ENCODE assay signal across 20 mouse cellular contexts in the genomic region with DNA sequence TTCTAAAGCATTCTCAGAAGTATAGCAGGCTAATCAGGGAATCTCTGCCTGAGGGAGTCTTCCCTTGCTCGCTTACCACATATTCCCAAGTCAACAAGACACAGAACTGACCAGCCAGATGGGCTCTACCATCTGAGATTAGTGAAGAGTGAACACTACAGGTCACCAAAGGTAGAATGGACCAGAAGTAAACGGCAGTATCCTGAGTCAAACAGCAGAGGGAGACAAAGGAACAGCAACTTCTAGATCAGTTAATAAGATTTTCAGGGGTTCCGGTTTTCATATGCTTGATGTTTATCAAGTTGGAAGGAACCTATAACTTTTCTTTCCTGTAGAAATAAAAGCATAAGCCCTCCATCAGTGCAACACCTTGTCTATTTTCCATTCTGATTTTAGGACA.
DNase-seq lines count a peak whose midpoint lies in the region; ATAC-seq and TF ChIP-seq lines count a peak whose summit lies in the region.
"Had no signal": no experiment of that assay in that cellular context is flagged by ENCODE, and none has a peak within 500 bp of the region (broad histone marks: within the 10 kb centered on the region; RNA-seq: fewer than 3 reads in every experiment).

No protein-coding gene starts in this region.

- H3K36me3 ChIP-seq in intestine, postnatal 0 days (ENCODE audit: control insufficient read depth, insufficient read depth) = no peaks in the 10 kb centered on the region
- no peaks in the 10 kb centered on the region for H3K36me3 ChIP-seq in intestine, embryonic 15.5 days
- H3K36me3 ChIP-seq in midbrain, embryonic 14.5 days (ENCODE audit: control insufficient read depth, insufficient read depth, low read length) = no peaks in the 10 kb centered on the region
- no peaks in the 10 kb centered on the region for H3K36me3 ChIP-seq in midbrain, embryonic 10.5 days
- H3K36me3 ChIP-seq in neural tube, embryonic 15.5 days = no peaks in the 10 kb centered on the region
- H3K36me3 ChIP-seq: heart, embryonic 12.5 days; limb, embryonic 13.5 days; liver, embryonic 15.5 days; neural tube, embryonic 12.5 days had no signal

- H3K4me3 ChIP-seq in intestine, postnatal 0 days (ENCODE audit: low read depth, low read length) = no peak overlapping the region
- H3K4me3 ChIP-seq in intestine, embryonic 15.5 days (replicated peaks) = no peak overlapping the region
- H3K4me3 ChIP-seq in midbrain, embryonic 14.5 days (replicated peaks; ENCODE audit: low read depth, low read length) = no peak overlapping the region
- H3K4me3 ChIP-seq in midbrain, embryonic 10.5 days = no peak overlapping the region
- no peak overlapping the region for H3K4me3 ChIP-seq in neural tube, embryonic 15.5 days (replicated peaks)
- H3K4me3 ChIP-seq: gastrocnemius, adult 2 months; heart, embryonic 12.5 days; limb, embryonic 13.5 days; liver, embryonic 15.5 days; megakaryocyte, embryonic 14.5 days; neural tube, embryonic 12.5 days had no signal

- H3K27me3 ChIP-seq in intestine, postnatal 0 days (replicated peaks; ENCODE audit: control insufficient read depth, insufficient read depth, low read length) = no peaks in the 10 kb centered on the region
- no peaks in the 10 kb centered on the region for H3K27me3 ChIP-seq in intestine, embryonic 15.5 days (replicated peaks)
- H3K27me3 ChIP-seq in midbrain, embryonic 14.5 days (ENCODE audit: control insufficient read depth, insufficient read depth, low read length) = no peaks in the 10 kb centered on the region
- no peaks in the 10 kb centered on the region for H3K27me3 ChIP-seq in midbrain, embryonic 10.5 days (ENCODE audit: low read depth, poor library complexity, severe bottlenecking)
- no peaks in the 10 kb centered on the region for H3K27me3 ChIP-seq in neural tube, embryonic 15.5 days (replicated peaks)
- H3K27me3 ChIP-seq: heart, embryonic 12.5 days; limb, embryonic 13.5 days; liver, embryonic 15.5 days; megakaryocyte, embryonic 14.5 days; neural tube, embryonic 12.5 days had no signal

- H3K9me3 ChIP-seq in intestine, postnatal 0 days (ENCODE audit: control insufficient read depth) = no peaks in the 10 kb centered on the region
- no peaks in the 10 kb centered on the region for H3K9me3 ChIP-seq in intestine, embryonic 15.5 days
- H3K9me3 ChIP-seq in midbrain, embryonic 14.5 days (ENCODE audit: control insufficient read depth, low read length) = 0 out of 2 replicates have a peak, but pooled peaks cover 5% of the 10 kb centered on the region
- H3K9me3 ChIP-seq in midbrain, embryonic 10.5 days (replicated peaks) = peaks cover 17% of the 10 kb centered on the region; the same call in 1 of the 2 replicates
- H3K9me3 ChIP-seq in neural tube, embryonic 15.5 days (replicated peaks) = no peaks in the 10 kb centered on the region
- H3K9me3 ChIP-seq: liver, embryonic 15.5 days; megakaryocyte, embryonic 14.5 days had no signal

- 0 out of 2 replicates have a peak, but pooled peaks have one; percentile 7 for TF ChIP-seq CTCF in intestine, postnatal 0 days (IDR thresholded peaks at IDR 0.05; ENCODE audit: low read depth)

- no peak overlapping the region for H3K27ac ChIP-seq in intestine, postnatal 0 days (ENCODE audit: low read depth, low read length)
- H3K27ac ChIP-seq in intestine, embryonic 15.5 days = no peak overlapping the region
- no peak overlapping the region for H3K27ac ChIP-seq in midbrain, embryonic 14.5 days (replicated peaks; ENCODE audit: low read depth, low read length)
- H3K27ac ChIP-seq in midbrain, embryonic 10.5 days (replicated peaks) = no peak overlapping the region
- H3K27ac ChIP-seq in neural tube, embryonic 15.5 days (replicated peaks) = no peak overlapping the region
- H3K27ac ChIP-seq: gastrocnemius, adult 2 months; limb, embryonic 13.5 days; liver, embryonic 15.5 days; neural tube, embryonic 12.5 days had no signal

- peak; percentile 2 for DNase-seq in midbrain, embryonic 14.5 days
- no peak for DNase-seq in midbrain, embryonic 10.5 days (ENCODE audit: low spot score)
- peak; percentile 5 for DNase-seq in NIH3T3 (ENCODE audit: low read depth)
- no peak for DNase-seq in cerebellum, adult 9-11 months
- DNase-seq: adrenal gland, postnatal 36 days; cerebellum, postnatal 14 days; gastrocnemius, adult 2 months; heart, postnatal 36 days; layer of hippocampus, adult 9-11 months; lung, postnatal 14 days; right cerebral cortex, postnatal 25 days had no signal

- H3K4me2 ChIP-seq in intestine, postnatal 0 days (replicated peaks; ENCODE audit: low read depth) = no peak overlapping the region
- H3K4me2 ChIP-seq in intestine, embryonic 15.5 days (replicated peaks) = no peak overlapping the region
- H3K4me2 ChIP-seq in midbrain, embryonic 14.5 days (ENCODE audit: low read length) = no peak overlapping the region
- H3K4me2 ChIP-seq in neural tube, embryonic 15.5 days = no peak overlapping the region
- H3K4me2 ChIP-seq: heart, embryonic 12.5 days; limb, embryonic 13.5 days; liver, embryonic 15.5 days; neural tube, embryonic 12.5 days had no signal

- no peak for ATAC-seq in intestine, postnatal 0 days
- no peak for ATAC-seq in intestine, embryonic 15.5 days
- ATAC-seq in midbrain, embryonic 14.5 days (ENCODE audit: low FRiP score, low TSS enrichment) = no peak
- no peak for ATAC-seq in neural tube, embryonic 15.5 days (ENCODE audit: low FRiP score)
- ATAC-seq: hindbrain, embryonic 16.5 days had no signal

- H3K4me1 ChIP-seq in intestine, postnatal 0 days (replicated peaks; ENCODE audit: control insufficient read depth, insufficient read depth, low read length) = no peaks in the 10 kb centered on the region
- H3K4me1 ChIP-seq in intestine, embryonic 15.5 days (replicated peaks) = no peaks in the 10 kb centered on the region
- H3K4me1 ChIP-seq in midbrain, embryonic 14.5 days (ENCODE audit: control insufficient read depth, insufficient read depth, low read length) = no peaks in the 10 kb centered on the region
- H3K4me1 ChIP-seq in midbrain, embryonic 10.5 days = no peaks in the 10 kb centered on the region
- H3K4me1 ChIP-seq in neural tube, embryonic 15.5 days = no peaks in the 10 kb centered on the region
- H3K4me1 ChIP-seq: heart, embryonic 12.5 days; limb, embryonic 13.5 days; liver, embryonic 15.5 days; megakaryocyte, embryonic 14.5 days; neural tube, embryonic 12.5 days had no signal

- 55% methylated on average over 3 of the region's 3 CpGs for WGBS in intestine, postnatal 0 days
- 57% methylated on average over 3 of the region's 3 CpGs for WGBS in intestine, embryonic 15.5 days
- WGBS in midbrain, embryonic 14.5 days = 61% methylated on average over 3 of the region's 3 CpGs
- 66% methylated on average over 3 of the region's 3 CpGs for WGBS in midbrain, embryonic 10.5 days
- 58% methylated on average over 3 of the region's 3 CpGs for WGBS in neural tube, embryonic 15.5 days

- no peak overlapping the region for H3K9ac ChIP-seq in intestine, postnatal 0 days (ENCODE audit: low read depth, low read length)
- H3K9ac ChIP-seq in intestine, embryonic 15.5 days = no peak overlapping the region
- no peak overlapping the region for H3K9ac ChIP-seq in midbrain, embryonic 14.5 days (replicated peaks; ENCODE audit: low read length)
- no peak overlapping the region for H3K9ac ChIP-seq in neural tube, embryonic 15.5 days (replicated peaks)
- H3K9ac ChIP-seq: heart, embryonic 12.5 days; limb, embryonic 13.5 days; liver, embryonic 15.5 days; neural tube, embryonic 12.5 days had no signal

Comparison
In these comparisons a context has a peak if more than half of its experiments do, and no peak if none do; other contexts are left out.
1. DNase-seq: peak in midbrain, embryonic 14.5 days (single experiment) and NIH3T3 (single experiment); none in midbrain, embryonic 10.5 days (single experiment) and cerebellum, adult 9-11 months (single experiment).